Mouse (Mus musculus) limb, embryonic 14.5 days (tissue): ENCODE results near the gene Angptl1. TPM values are rescaled to one million over a fixed set of nuclear protein-coding genes. Genes with fewer than 3 reads are reported as not detected.

Experiments
- ATAC-seq: fragments of 200-750 bp; cut with Nextera tagmentation; 2 replicates; pipeline ENCODE4 v1.8.0; 2017; ENCODE audit warnings: low read depth, moderate number of reproducible peaks, moderate TSS enrichment; ENCODE audit not compliant: low FRiP score
- DNase-seq: peaks from one replicate; pipeline ENCODE4 v3.0.0-alpha.2; 2015; ENCODE audit warnings: low spot score
- H3K27ac ChIP-seq: fragments of 300-500 bp; sonication (generic); replicated peaks from 2 replicates; pipeline ENCODE4 v1.5.1; 2014; ENCODE audit warnings: low read depth, mild to moderate bottlenecking, low read length, moderate library complexity, mixed read lengths
- H3K27me3 ChIP-seq: fragments of 300-500 bp; sonication (generic); 2 replicates; pipeline ENCODE4 v1.6.1; 2014; ENCODE audit warnings: low read length, mixed read lengths; ENCODE audit not compliant: control insufficient read depth, insufficient read depth
- H3K36me3 ChIP-seq: fragments of 300-500 bp; sonication (generic); 2 replicates; pipeline ENCODE4 v1.6.1; 2014; ENCODE audit warnings: mild to moderate bottlenecking, low read length, moderate library complexity, mixed read lengths; ENCODE audit not compliant: control insufficient read depth, insufficient read depth
- H3K4me1 ChIP-seq: fragments of 300-500 bp; sonication (generic); 2 replicates; pipeline ENCODE4 v1.6.1; 2014; ENCODE audit warnings: antibody characterized with exemption, low read length, mixed read lengths; ENCODE audit not compliant: control insufficient read depth, insufficient read depth
- H3K4me2 ChIP-seq: fragments of 300-500 bp; sonication (generic); replicated peaks from 2 replicates; pipeline ENCODE4 v1.6.1; 2014; ENCODE audit warnings: low read depth, mild to moderate bottlenecking, low read length, moderate library complexity; ENCODE audit not compliant: severe bottlenecking
- H3K4me3 ChIP-seq: fragments of 300-500 bp; sonication (generic); replicated peaks from 2 replicates; pipeline ENCODE4 v1.5.1; 2014; ENCODE audit warnings: low read length
- H3K9ac ChIP-seq: fragments of 300-500 bp; sonication (generic); 2 replicates; pipeline ENCODE4 v1.6.1; 2014; ENCODE audit warnings: mild to moderate bottlenecking, low read depth, low read length, moderate library complexity; ENCODE audit not compliant: severe bottlenecking
- H3K9me3 ChIP-seq: fragments of 300-500 bp; sonication (generic); 2 replicates; pipeline ENCODE4 v1.6.1; 2016; ENCODE audit warnings: low read length; ENCODE audit not compliant: control insufficient read depth
- POLR2A ChIP-seq: fragments of 200-500 bp; IDR thresholded peaks from 2 replicates; pipeline ENCODE4 v1.8.0; 2012; ENCODE audit warnings: inconsistent platforms, mild to moderate bottlenecking, moderate library complexity, borderline replicate concordance; ENCODE audit not compliant: insufficient read depth, insufficient read length; ENCODE audit errors: extremely low read depth
- WGBS: fragments of 180-500 bp; shearing (Covaris S2); extraction: QIAGEN DNeasy Blood & Tissue Kit; methylation state at CpG from one replicate; pipeline ENCODE4 v1.1.7; 2014; 5-methylcytosine and 5-hydroxymethylcytosine counted together
- polyA plus RNA-seq, 2 experiments: library from polyadenylated mRNA; depleted of rRNA in 1 of 2; stranded (reverse) in 1 of 2; unstranded in 1 of 2; fragments of >200 nt; fragmentation: Nextera tagmentation in 1 of 2; extraction: Ambion mirVana in 1 of 2; gene quantifications; 2 replicates each; pipeline versions ENCODE4 v1.2.1 to v1.2.3; 2012 to 2014

Gene Angptl1
- polyA plus RNA-seq, 2 experiments, result 92.4 to 117 TPM

GRCm38 (mm10) chr1:156863726-156864125 lies 25.4 kb downstream of the Angptl1 start:
- no peak for ATAC-seq
- H3K9ac ChIP-seq, result no peak overlapping the region
- no peaks in the 10 kb centered on the region for H3K4me1 ChIP-seq
- H3K27me3 ChIP-seq, result no peaks in the 10 kb centered on the region
- WGBS, result 76% methylated on average over 3 of the region's 3 CpGs
- H3K9me3 ChIP-seq, result no peaks in the 10 kb centered on the region
- no peak for DNase-seq
- TF ChIP-seq POLR2A, result no peak
- H3K4me2 ChIP-seq, result no peak overlapping the region
- no peak overlapping the region for H3K27ac ChIP-seq
- H3K36me3 ChIP-seq, result peaks cover 34% of the 10 kb centered on the region
- no peak overlapping the region for H3K4me3 ChIP-seq

GRCm38 (mm10) chr1:156864240-156864639 lies 25.9 kb downstream of the Angptl1 start:
- 70% methylated on average over 3 of the region's 3 CpGs for WGBS
- H3K36me3 ChIP-seq, result peaks cover 30% of the 10 kb centered on the region
- no peak overlapping the region for H3K9ac ChIP-seq
- H3K4me2 ChIP-seq, result no peak overlapping the region
- no peaks in the 10 kb centered on the region for H3K4me1 ChIP-seq
- no peaks in the 10 kb centered on the region for H3K9me3 ChIP-seq
- H3K27me3 ChIP-seq, result no peaks in the 10 kb centered on the region
- no peak overlapping the region for H3K4me3 ChIP-seq
- no peak for ATAC-seq
- TF ChIP-seq POLR2A, result no peak
- DNase-seq, result no peak
- no peak overlapping the region for H3K27ac ChIP-seq

GRCm38 (mm10) chr1:156870028-156870427 lies 31.7 kb downstream of the Angptl1 start:
- no peak overlapping the region for H3K9ac ChIP-seq
- no peaks in the 10 kb centered on the region for H3K4me1 ChIP-seq
- no peaks in the 10 kb centered on the region for H3K27me3 ChIP-seq
- no peak for DNase-seq
- H3K27ac ChIP-seq, result no peak overlapping the region
- H3K4me2 ChIP-seq, result no peak overlapping the region
- 90% methylated on average over 5 of the region's 5 CpGs for WGBS
- no peak for TF ChIP-seq POLR2A
- no peak for ATAC-seq
- no peak overlapping the region for H3K4me3 ChIP-seq
- peaks cover 8% of the 10 kb centered on the region for H3K36me3 ChIP-seq
- H3K9me3 ChIP-seq, result no peaks in the 10 kb centered on the region

GRCm38 (mm10) chr1:156870616-156871015 lies 32.3 kb downstream of the Angptl1 start:
- H3K27ac ChIP-seq, result no peak overlapping the region
- ATAC-seq (no peak), DNase-seq (no peak)
- H3K4me2 ChIP-seq, result no peak overlapping the region
- no peak overlapping the region for H3K4me3 ChIP-seq
- H3K4me1 ChIP-seq, result no peaks in the 10 kb centered on the region
- 86% methylated on average over 4 of the region's 4 CpGs for WGBS
- no peaks in the 10 kb centered on the region for H3K9me3 ChIP-seq
- H3K27me3 ChIP-seq, result no peaks in the 10 kb centered on the region
- no peak overlapping the region for H3K9ac ChIP-seq
- H3K36me3 ChIP-seq, result peaks cover 8% of the 10 kb centered on the region
- TF ChIP-seq POLR2A, result no peak

- Histone ChIP-seq H3K9ac (no peak overlapping the region), H3K9me3 (no peaks in the 10 kb centered on the region), H3K4me3 (no peak overlapping the region), H3K27ac (no peak overlapping the region), H3K4me1 (no peaks in the 10 kb centered on the region), H3K36me3 (peaks cover 20% of the 10 kb centered on the region), H3K4me2 (no peak overlapping the region), H3K27me3 (no peaks in the 10 kb centered on the region)
- 73% methylated on average over 2 of the region's 2 CpGs for WGBS
- DNase-seq, result no peak
- no peak for TF ChIP-seq POLR2A
- no peak for ATAC-seq
These were observed 46.4 kb downstream of the Angptl1 start for GRCm38 (mm10) chr1:156884782-156885181.

GRCm38 (mm10) chr1:156885879-156886278 lies 47.5 kb downstream of the Angptl1 start:
- TF ChIP-seq POLR2A, result no peak
- Histone ChIP-seq H3K9me3 (no peaks in the 10 kb centered on the region), H3K4me2 (no peak overlapping the region), H3K27ac (no peak overlapping the region), H3K4me3 (no peak overlapping the region), H3K36me3 (peaks cover 20% of the 10 kb centered on the region), H3K4me1 (no peaks in the 10 kb centered on the region), H3K27me3 (no peaks in the 10 kb centered on the region), H3K9ac (no peak overlapping the region)
- ATAC-seq (no peak), DNase-seq (peak; percentile 41)
- WGBS, result 91% methylated on average over 2 of the region's 2 CpGs
